Mouse (Mus musculus) frontal cortex, adult (tissue): ENCODE results near the gene Zfp592.

Experiments
- ATAC-seq: cut with Nextera tagmentation; 2 replicates; pipeline ENCODE4 v1.9.2; 2017; ENCODE audit warnings: mild to moderate bottlenecking, moderate library complexity, mixed read lengths; ENCODE audit not compliant: low TSS enrichment

Zfp592 gene

GRCm38 (mm10) chr7:80993834-80994662 is 567 bp downstream of the Zfp592 start:
- ATAC-seq: peak; percentile 45

- ATAC-seq: no peak
Measured at GRCm38 (mm10) chr7:80994663-80995005, 1.2 kb downstream of the Zfp592 start.

- ATAC-seq: no peak
Measured at GRCm38 (mm10) chr7:80995266-80996146, 2.0 kb downstream of the Zfp592 start.

- ATAC-seq: no peak
Measured at GRCm38 (mm10) chr7:80997776-80998175, 4.3 kb downstream of the Zfp592 start.

- no peak for ATAC-seq
Measured at GRCm38 (mm10) chr7:80999536-80999935, 6.1 kb downstream of the Zfp592 start.

GRCm38 (mm10) chr7:81001844-81002243 is 8.4 kb downstream of the Zfp592 start:
- no peak for ATAC-seq

- ATAC-seq: no peak
Measured at GRCm38 (mm10) chr7:81004556-81005079, 11.1 kb downstream of the Zfp592 start.

GRCm38 (mm10) chr7:81005969-81006368 is 12.5 kb downstream of the Zfp592 start:
- no peak for ATAC-seq

- ATAC-seq: no peak
Measured at GRCm38 (mm10) chr7:81008285-81008684, 14.8 kb downstream of the Zfp592 start.

- ATAC-seq: no peak
Measured at GRCm38 (mm10) chr7:81011576-81011975, 18.1 kb downstream of the Zfp592 start.

GRCm38 (mm10) chr7:81020307-81020706 is 26.8 kb downstream of the Zfp592 start:
- no peak for ATAC-seq

GRCm38 (mm10) chr7:81022731-81023130 is 29.2 kb downstream of the Zfp592 start:
- no peak for ATAC-seq

GRCm38 (mm10) chr7:81024118-81024517 is 30.6 kb downstream of the Zfp592 start:
- ATAC-seq: peak; percentile 34; the same call in 1 of the 2 replicates

GRCm38 (mm10) chr7:81024651-81025050 is 31.2 kb downstream of the Zfp592 start:
- ATAC-seq: no peak

- ATAC-seq: no peak; the same call in 1 of the 2 replicates
Measured at GRCm38 (mm10) chr7:81025751-81026150, 32.3 kb downstream of the Zfp592 start.

- no peak for ATAC-seq
Measured at GRCm38 (mm10) chr7:81039711-81040110, 46.2 kb downstream of the Zfp592 start.

- ATAC-seq: peak; percentile 76; the same call in 1 of the 2 replicates
Measured at GRCm38 (mm10) chr7:81043023-81043620, 49.6 kb downstream of the Zfp592 start.

- no peak for ATAC-seq
Measured at GRCm38 (mm10) chr7:81047847-81048246, 54.4 kb downstream of the Zfp592 start.

GRCm38 (mm10) chr7:81048513-81048912 is 55.0 kb downstream of the Zfp592 start:
- ATAC-seq: no peak

- no peak for ATAC-seq
Measured at GRCm38 (mm10) chr7:81049966-81050365, 56.5 kb downstream of the Zfp592 start.

- no peak for ATAC-seq
Measured at GRCm38 (mm10) chr7:81055709-81056370, 62.4 kb downstream of the Zfp592 start.
